Mouse (Mus musculus) hindbrain, postnatal 0 days (tissue): ENCODE data around the gene Gpld1. TPM values are rescaled to one million over a fixed set of nuclear protein-coding genes. Genes with fewer than 3 reads are reported as not detected.

Experiments used
- ATAC-seq: fragments of 200-750 bp; cut with Nextera tagmentation; 2 replicates; pipeline ENCODE4 v1.8.0; 2017; ENCODE audit warnings: mild to moderate bottlenecking, moderate TSS enrichment, moderate library complexity
- DNase-seq: peaks from one replicate; pipeline ENCODE4 v3.0.0-alpha.2; 2015; ENCODE audit warnings: low spot score
- H3K27ac ChIP-seq: fragments of 300-500 bp; sonication (generic); 2 replicates; pipeline ENCODE4 v1.5.1; 2014; ENCODE audit warnings: mild to moderate bottlenecking
- H3K27me3 ChIP-seq: fragments of 300-500 bp; sonication (generic); 2 replicates; pipeline ENCODE4 v1.6.1; 2014; ENCODE audit warnings: low read length, mixed read lengths; ENCODE audit not compliant: insufficient read depth
- H3K36me3 ChIP-seq: fragments of 300-500 bp; sonication (generic); 2 replicates; pipeline ENCODE4 v1.6.1; 2014; ENCODE audit warnings: low read length, mixed read lengths; ENCODE audit not compliant: insufficient read depth
- H3K4me1 ChIP-seq: fragments of 300-500 bp; sonication (generic); 2 replicates; pipeline ENCODE4 v1.6.1; 2014; ENCODE audit warnings: antibody characterized with exemption, low read length, mixed read lengths; ENCODE audit not compliant: insufficient read depth
- H3K4me2 ChIP-seq: fragments of 300-500 bp; sonication (generic); 2 replicates; pipeline ENCODE4 v1.6.1; 2014; ENCODE audit warnings: low read depth, mild to moderate bottlenecking, low read length, moderate library complexity, mixed read lengths
- H3K4me3 ChIP-seq: fragments of 300-500 bp; sonication (generic); 2 replicates; pipeline ENCODE4 v1.5.1; 2014; ENCODE audit warnings: low read length
- H3K9ac ChIP-seq: fragments of 300-500 bp; sonication (generic); replicated peaks from 2 replicates; pipeline ENCODE4 v1.6.1; 2014; ENCODE audit warnings: mild to moderate bottlenecking, low read length, moderate library complexity, mixed read lengths
- H3K9me3 ChIP-seq: fragments of 300-500 bp; sonication (generic); 2 replicates; pipeline ENCODE4 v1.6.1; 2016; ENCODE audit warnings: low read length, mixed read lengths
- CTCF ChIP-seq: IDR thresholded peaks from 2 replicates; pipeline ENCODE4 v1.5.1; 2016; ENCODE audit warnings: antibody characterized with exemption, control low read depth, low read depth
- WGBS: fragments of 180-500 bp; shearing (Covaris S2); extraction: QIAGEN DNeasy Blood & Tissue Kit; methylation state at CpG from one replicate; pipeline ENCODE4 v1.1.7; 2014; 5-methylcytosine and 5-hydroxymethylcytosine counted together
- polyA plus RNA-seq: library from polyadenylated mRNA; unstranded; fragments of >200 nt; fragmentation: Nextera tagmentation; extraction: Ambion mirVana; gene quantifications from 2 replicates; pipeline ENCODE4 v1.2.1, GENCODE M21; 2015
- total RNA-seq: library from RNA; depleted of rRNA; stranded (reverse); fragments of >200 nt; gene quantifications from 2 replicates; pipeline ENCODE4 v1.2.3, GENCODE M21; 2014

Gene Gpld1
- total and polyA plus RNA-seq, 2 experiments from 2014 or later, result 3.3 to 8.4 TPM

GRCm38 (mm10) chr13:24943303-24943702 is 351 bp downstream of the Gpld1 start:
- 79% methylated on average over 8 of the region's 8 CpGs for WGBS
- Histone ChIP-seq H3K4me3 (no peak overlapping the region), H3K27ac (no peak overlapping the region), H3K4me1 (peaks cover 3% of the 10 kb centered on the region; the same call in 1 of the 2 replicates), H3K27me3 (no peaks in the 10 kb centered on the region), H3K36me3 (no peaks in the 10 kb centered on the region), H3K4me2 (no peak overlapping the region), H3K9ac (no peak overlapping the region), H3K9me3 (no peaks in the 10 kb centered on the region)
- ATAC-seq (no peak), DNase-seq (no peak)
- TF ChIP-seq CTCF, result no peak

GRCm38 (mm10) chr13:24945567-24945966 is 2.6 kb downstream of the Gpld1 start:
- no peaks in the 10 kb centered on the region for H3K36me3 ChIP-seq
- peaks cover 3% of the 10 kb centered on the region; the same call in 1 of the 2 replicates for H3K4me1 ChIP-seq
- 0 out of 2 replicates have a peak overlapping the region, but pooled peaks have one; percentile 8 for H3K27ac ChIP-seq
- no peak overlapping the region for H3K9ac ChIP-seq
- H3K27me3 ChIP-seq, result no peaks in the 10 kb centered on the region
- DNase-seq (peak; percentile 74), ATAC-seq (peak; percentile 84)
- no peak for TF ChIP-seq CTCF
- WGBS, result 15% methylated on average over 4 of the region's 4 CpGs
- H3K9me3 ChIP-seq, result no peaks in the 10 kb centered on the region
- no peak overlapping the region for H3K4me3 ChIP-seq
- H3K4me2 ChIP-seq, result no peak overlapping the region

GRCm38 (mm10) chr13:24947158-24947557 is 4.2 kb downstream of the Gpld1 start:
- DNase-seq, result no peak
- ATAC-seq, result no peak
- Histone ChIP-seq H3K4me1 (no peaks in the 10 kb centered on the region), H3K27me3 (no peaks in the 10 kb centered on the region), H3K9me3 (no peaks in the 10 kb centered on the region), H3K36me3 (no peaks in the 10 kb centered on the region), H3K9ac (no peak overlapping the region), H3K27ac (no peak overlapping the region), H3K4me3 (no peak overlapping the region), H3K4me2 (no peak overlapping the region)
- 95% methylated on average over 5 of the region's 5 CpGs for WGBS
- no peak for TF ChIP-seq CTCF

GRCm38 (mm10) chr13:24948870-24949269 is 5.9 kb downstream of the Gpld1 start:
- no peak for ATAC-seq
- Histone ChIP-seq H3K9me3 (no peaks in the 10 kb centered on the region), H3K27ac (no peak overlapping the region), H3K36me3 (no peaks in the 10 kb centered on the region; the same call in 1 of the 2 replicates), H3K27me3 (no peaks in the 10 kb centered on the region), H3K9ac (no peak overlapping the region), H3K4me1 (no peaks in the 10 kb centered on the region), H3K4me2 (no peak overlapping the region), H3K4me3 (no peak overlapping the region)
- no peak for TF ChIP-seq CTCF
- no peak for DNase-seq
- 90% methylated on average over 6 of the region's 6 CpGs for WGBS

GRCm38 (mm10) chr13:24952659-24953058 is 9.7 kb downstream of the Gpld1 start:
- H3K27me3 ChIP-seq, result no peaks in the 10 kb centered on the region
- no peak overlapping the region for H3K9ac ChIP-seq
- no peak for ATAC-seq
- no peak overlapping the region for H3K4me3 ChIP-seq
- no peak overlapping the region for H3K4me2 ChIP-seq
- H3K4me1 ChIP-seq, result no peaks in the 10 kb centered on the region
- no peaks in the 10 kb centered on the region; the same call in 1 of the 2 replicates for H3K36me3 ChIP-seq
- no peak overlapping the region for H3K27ac ChIP-seq
- DNase-seq, result no peak
- H3K9me3 ChIP-seq, result no peaks in the 10 kb centered on the region
- TF ChIP-seq CTCF, result no peak
- WGBS, result 91% methylated on average over 7 of the region's 7 CpGs

GRCm38 (mm10) chr13:24955091-24955490 is 12.1 kb downstream of the Gpld1 start:
- no peak overlapping the region for H3K4me3 ChIP-seq
- ATAC-seq (no peak), DNase-seq (no peak)
- no peaks in the 10 kb centered on the region for H3K27me3 ChIP-seq
- H3K27ac ChIP-seq, result no peak overlapping the region
- H3K9ac ChIP-seq, result no peak overlapping the region
- 62% methylated on average over 11 of the region's 11 CpGs for WGBS
- no peak overlapping the region for H3K4me2 ChIP-seq
- no peaks in the 10 kb centered on the region for H3K4me1 ChIP-seq
- no peak for TF ChIP-seq CTCF
- H3K36me3 ChIP-seq, result no peaks in the 10 kb centered on the region; the same call in 1 of the 2 replicates
- no peaks in the 10 kb centered on the region for H3K9me3 ChIP-seq

GRCm38 (mm10) chr13:24955500-24955899 is 12.5 kb downstream of the Gpld1 start:
- Histone ChIP-seq H3K9me3 (no peaks in the 10 kb centered on the region), H3K27ac (no peak overlapping the region), H3K4me1 (no peaks in the 10 kb centered on the region), H3K27me3 (no peaks in the 10 kb centered on the region), H3K4me3 (no peak overlapping the region), H3K36me3 (no peaks in the 10 kb centered on the region; the same call in 1 of the 2 replicates), H3K4me2 (no peak overlapping the region), H3K9ac (no peak overlapping the region)
- WGBS, result 27% methylated on average over 10 of the region's 10 CpGs
- no peak for DNase-seq
- ATAC-seq, result no peak
- TF ChIP-seq CTCF, result no peak
